Mouse (Mus musculus) liver, embryonic 18 days (tissue): ENCODE data around the gene Kdm2a. TPM values are rescaled to one million over a fixed set of nuclear protein-coding genes. Genes with fewer than 3 reads are reported as not detected.

Source experiments
- polyA plus RNA-seq: library from polyadenylated mRNA; depleted of rRNA; stranded (reverse); fragments of >200 nt; gene quantifications from 2 replicates; pipeline ENCODE4 v1.2.3, GENCODE M21; 2012; rRNA removed

Gene Kdm2a
- 17.7 and 20.3 TPM in 2 replicates for polyA plus RNA-seq

DNA sequence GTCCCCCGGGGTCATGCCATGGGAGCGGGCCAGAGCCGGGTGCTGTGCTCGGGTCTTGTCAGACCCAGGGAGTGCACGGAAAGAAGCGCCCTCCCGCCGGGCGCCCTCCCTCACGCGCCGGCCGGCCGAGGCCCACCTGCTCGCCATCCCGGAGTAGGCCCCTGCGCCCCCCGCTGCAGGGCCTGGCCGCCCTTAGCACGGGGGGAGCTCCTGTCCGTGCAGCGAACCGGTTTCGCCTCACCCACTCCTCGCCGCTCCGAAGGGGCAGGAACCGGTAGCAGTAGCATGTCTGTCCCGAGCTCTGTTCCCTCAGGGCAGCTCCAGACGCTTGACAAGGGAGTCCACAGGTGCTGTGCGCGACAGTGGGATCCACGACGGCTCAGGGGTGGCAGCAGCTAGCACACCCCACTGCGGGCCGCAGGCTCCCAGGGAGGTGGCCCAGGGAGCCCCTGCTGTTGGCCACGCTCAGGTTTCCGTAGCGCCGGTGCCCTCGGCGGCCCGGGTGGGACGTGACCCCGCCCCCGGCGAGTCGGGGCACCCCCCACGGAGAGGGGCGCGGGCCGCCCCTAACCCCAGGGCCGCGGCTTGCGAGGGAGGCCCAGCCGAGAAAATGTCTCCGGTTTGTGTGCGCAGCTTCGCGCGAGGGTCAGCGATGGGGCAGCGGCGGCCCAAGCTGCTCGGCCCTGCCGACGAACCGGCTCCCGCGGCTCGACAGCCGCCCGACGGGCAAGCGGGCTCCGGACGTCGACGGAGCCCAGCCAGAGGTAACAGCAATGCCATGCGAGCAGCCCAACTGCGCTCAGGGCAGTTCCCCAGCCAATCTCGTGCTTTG, at the start of gene Kdm2a:
Kdm2a (minus strand) TSS at position 488 of the 832 bp plus-strand sequence.

DNA sequence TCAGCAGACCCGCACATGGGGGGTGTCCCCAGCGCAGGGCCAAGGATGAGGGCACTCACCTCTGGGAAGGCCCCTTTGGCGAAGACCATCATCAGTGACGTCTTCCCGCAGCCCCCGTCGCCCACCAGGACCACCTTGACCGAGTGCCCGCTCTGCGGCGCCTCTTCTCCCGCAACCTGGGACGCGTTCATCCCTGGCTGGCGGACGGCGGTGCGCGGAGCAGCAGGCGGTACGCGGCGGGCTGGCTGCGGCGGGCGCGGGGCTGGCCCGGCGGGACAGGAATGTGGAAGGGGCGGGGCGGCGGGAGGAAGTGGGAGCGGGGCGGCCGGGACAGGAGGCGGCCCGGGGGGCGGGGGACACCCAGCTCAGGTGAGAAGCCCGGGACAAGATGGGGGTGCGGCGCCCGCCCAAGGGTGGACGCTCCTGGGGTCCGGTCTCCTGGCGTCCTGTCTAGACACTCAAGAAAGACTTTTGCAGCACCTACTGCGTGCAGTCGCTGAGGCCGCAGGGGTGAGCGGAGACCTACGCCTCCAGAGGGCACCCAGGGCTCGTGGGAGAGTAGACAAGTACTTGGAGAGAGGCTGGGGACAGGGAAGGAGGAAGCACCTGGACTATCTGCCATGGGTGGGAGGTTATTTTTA, 41.2 kb upstream of the Kdm2a start, which contains the start of gene Rhod:
Rhod (minus strand) TSS at position 272 of the 641 bp plus-strand sequence.

GRCm38 (mm10) chr19:4306190-4306577, 91.9 kb downstream of the Kdm2a start, which contains the start of gene Grk2:
Gene Grk2 (minus strand): TSS chr19:4306222.

GRCm38 (mm10) chr19:4282898-4283553, 115.1 kb downstream of the Kdm2a start, which contains the start of gene Ankrd13d:
Gene Ankrd13d (minus strand): TSS chr19:4283137.

DNA sequence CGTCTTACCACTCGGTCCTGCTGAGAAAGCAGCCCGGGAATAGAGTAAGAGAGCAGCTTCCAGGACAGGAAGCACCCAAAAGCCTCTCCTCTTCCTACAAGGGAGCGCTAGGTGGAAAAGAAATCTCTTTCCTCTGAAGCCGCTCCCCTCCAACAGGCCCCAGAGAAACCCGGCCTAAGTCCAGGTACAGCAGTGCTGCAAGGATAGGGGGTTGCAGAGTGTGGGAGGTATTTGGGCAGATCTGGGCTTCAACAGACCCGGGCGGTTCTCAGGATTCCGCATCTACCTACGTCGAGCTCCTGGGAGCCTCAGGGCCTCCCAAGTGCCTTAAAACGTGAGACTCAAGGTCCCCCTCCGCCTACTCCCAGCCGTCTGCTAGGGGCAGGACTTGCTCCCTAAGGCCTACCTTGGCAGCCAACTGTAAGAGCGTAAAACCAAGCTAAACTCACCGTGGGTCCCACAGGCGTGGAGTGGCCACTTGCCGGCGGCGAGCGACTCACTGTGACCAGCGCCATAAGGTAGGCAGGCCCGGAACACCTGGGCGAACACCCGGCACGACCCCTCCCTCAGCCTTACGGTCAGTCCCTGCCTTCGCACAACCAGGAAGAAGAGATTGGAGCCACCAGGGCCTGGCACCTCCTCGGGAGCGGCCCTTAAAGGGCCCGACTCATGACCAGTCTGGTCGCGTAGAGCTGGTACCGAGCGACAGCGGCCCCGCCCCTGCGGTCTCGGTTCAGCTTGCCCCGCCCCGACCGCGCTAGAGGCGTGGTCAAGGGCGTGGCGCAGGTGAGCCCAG, 129.3 kb downstream of the Kdm2a start, which contains the start of gene Ssh3:
Ssh3 (minus strand) TSS at position 615 of the 796 bp plus-strand sequence.

Other genes with a start within 250 kb of the Kdm2a start
- 80.4 and 82.0 TPM in 2 replicates for gene Coro1b, start 249.7 kb downstream of the Kdm2a start, polyA plus RNA-seq
- gene Ptprcap, start 244.7 kb downstream of the Kdm2a start, polyA plus RNA-seq, result 21.9 and 27.1 TPM in 2 replicates
- 14.6 and 16.1 TPM in 2 replicates for gene Rps6kb2, start 234.9 kb downstream of the Kdm2a start, polyA plus RNA-seq
- gene Carns1, start 222.8 kb downstream of the Kdm2a start, polyA plus RNA-seq, result 2.3 and 2.4 TPM in 2 replicates
- 9.0 and 11.5 TPM in 2 replicates for gene Tbc1d10c, start 207.0 kb downstream of the Kdm2a start, polyA plus RNA-seq
- gene Ppp1ca, start 206.2 kb downstream of the Kdm2a start, polyA plus RNA-seq, result 176 and 177 TPM in 2 replicates
- 13.6 and 14.5 TPM in 2 replicates for gene Rad9a, start 196.6 kb downstream of the Kdm2a start, polyA plus RNA-seq
- 2.0 and 2.2 TPM in 2 replicates for gene Clcf1, start 184.0 kb downstream of the Kdm2a start, polyA plus RNA-seq
- gene AC109138.7, start 183.9 kb downstream of the Kdm2a start, polyA plus RNA-seq, result not detected in 2 replicates
- 34.3 and 34.5 TPM in 2 replicates for gene Pold4, start 166.4 kb downstream of the Kdm2a start, polyA plus RNA-seq
- gene Ssh3, start 129.1 kb downstream of the Kdm2a start, polyA plus RNA-seq, result 7.4 and 8.0 TPM in 2 replicates
- 2.0 and 2.2 TPM in 2 replicates for gene Ankrd13d, start 115.1 kb downstream of the Kdm2a start, polyA plus RNA-seq
- 35.7 and 42.3 TPM in 2 replicates for gene Grk2, start 92.1 kb downstream of the Kdm2a start, polyA plus RNA-seq
- 7.2 and 8.4 TPM in 2 replicates for gene Rhod, start 41.1 kb upstream of the Kdm2a start, polyA plus RNA-seq
- 0.09 and 0.16 TPM in 2 replicates for gene Syt12, start 79.2 kb upstream of the Kdm2a start, polyA plus RNA-seq
- 0.29 and 0.55 TPM in 2 replicates for gene 2010003K11Rik, start 100.3 kb upstream of the Kdm2a start, polyA plus RNA-seq
- gene Pcx, start 112.2 kb upstream of the Kdm2a start, polyA plus RNA-seq, result 136 and 143 TPM in 2 replicates
- gene Lrfn4, start 217.4 kb upstream of the Kdm2a start, polyA plus RNA-seq, result 1.1 and 1.2 TPM in 2 replicates
- gene Rce1, start 227.4 kb upstream of the Kdm2a start, polyA plus RNA-seq, result 15.3 and 16.1 TPM in 2 replicates